ENCODE assay signal across 19 mouse cellular contexts in the genomic region with DNA sequence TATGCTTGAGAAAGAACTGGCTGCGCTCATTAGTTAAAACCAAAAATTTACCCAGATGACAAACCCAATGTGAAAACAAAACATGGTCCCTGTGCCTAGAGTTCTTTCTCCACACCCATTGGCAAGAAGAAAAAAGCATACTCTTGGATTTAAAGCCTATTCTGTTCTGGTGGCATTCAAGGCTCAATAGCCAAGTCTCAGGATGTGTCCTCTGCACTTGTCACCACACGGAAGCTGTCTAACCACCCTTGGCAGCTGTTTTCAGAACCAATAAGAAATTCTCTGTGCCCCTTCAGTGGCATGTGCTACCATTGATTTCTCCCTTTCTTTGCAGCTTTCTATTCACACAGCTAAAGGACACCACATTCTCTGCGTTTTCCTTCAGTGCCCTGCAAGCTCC. TPM values are rescaled to one million over a fixed set of nuclear protein-coding genes. Genes with fewer than 3 reads are reported as not detected.
"Had no signal": no experiment of that assay in that cellular context is flagged by ENCODE, and none has a peak within 500 bp of the region (broad histone marks: within the 10 kb centered on the region; RNA-seq: fewer than 3 reads in every experiment).

No protein-coding gene starts in this region.

- DNase-seq: lung, adult 2 months; lung, postnatal 14 days; lung, postnatal 36 days; right cerebral cortex, postnatal 14 days; thymus, adult 2 months; thymus, postnatal 25 days; thymus, postnatal 4 days had no signal

- H3K4me3 ChIP-seq: lung, embryonic 15.5 days; megakaryocyte, embryonic 14.5 days; midbrain, embryonic 13.5 days; midbrain, embryonic 15.5 days; neural tube, embryonic 12.5 days; stomach, embryonic 15.5 days had no signal

- H3K36me3 ChIP-seq: lung, embryonic 15.5 days; midbrain, embryonic 13.5 days; midbrain, embryonic 15.5 days; neural tube, embryonic 12.5 days; stomach, embryonic 15.5 days had no signal

- H3K4me1 ChIP-seq: lung, embryonic 15.5 days; midbrain, embryonic 13.5 days; midbrain, embryonic 15.5 days; neural tube, embryonic 12.5 days; stomach, embryonic 15.5 days had no signal

- H3K27me3 ChIP-seq: lung, embryonic 15.5 days; midbrain, embryonic 15.5 days; neural tube, embryonic 12.5 days; stomach, embryonic 15.5 days had no signal

- H3K4me2 ChIP-seq: lung, embryonic 15.5 days; midbrain, embryonic 11.5 days; midbrain, embryonic 13.5 days; midbrain, embryonic 15.5 days; neural tube, embryonic 12.5 days; stomach, embryonic 15.5 days had no signal

- H3K9me3 ChIP-seq: lung, embryonic 15.5 days; midbrain, embryonic 13.5 days; midbrain, embryonic 15.5 days; neural tube, embryonic 12.5 days; stomach, embryonic 15.5 days had no signal

- H3K9ac ChIP-seq: lung, embryonic 15.5 days; midbrain, embryonic 13.5 days; midbrain, embryonic 15.5 days; neural tube, embryonic 12.5 days; stomach, embryonic 15.5 days had no signal

- ATAC-seq: lung, postnatal 0 days; midbrain, embryonic 13.5 days; midbrain, embryonic 15.5 days had no signal

- H3K27ac ChIP-seq: lung, embryonic 15.5 days; macrophage; midbrain, embryonic 13.5 days; midbrain, embryonic 15.5 days; neural tube, embryonic 12.5 days; stomach, embryonic 15.5 days; stomach, postnatal 0 days had no signal

RNA-seq across cellular contexts. Expression of a gene that starts 5.6 kb away (rescaled TPM):
- total RNA-seq: monocyte, adult 5-6 weeks had no signal

RNA-seq across cellular contexts. Expression of a gene that starts 26.1 kb away (rescaled TPM):
- total RNA-seq: monocyte, adult 5-6 weeks; neutrophil, adult 5-6 weeks had no signal
